Mouse (Mus musculus) liver, embryonic 14.5 days (tissue): ENCODE results near the gene Blnk. TPM values are rescaled to one million over a fixed set of nuclear protein-coding genes. Genes with fewer than 3 reads are reported as not detected.

ENCODE experiments used
- ATAC-seq: fragments of 200-750 bp; cut with Nextera tagmentation; 2 replicates; pipeline ENCODE4 v1.8.0; 2017; ENCODE audit warnings: moderate number of reproducible peaks, mild to moderate bottlenecking, moderate library complexity; ENCODE audit not compliant: insufficient read depth
- DNase-seq, 3 experiments: peaks; one replicate each; pipeline ENCODE4 v3.0.0-alpha.2; 2012 to 2013; ENCODE audit warnings: low read depth in 3 of 3, low spot score in 3 of 3
- H3K27ac ChIP-seq: fragments of 300-500 bp; sonication (generic); 2 replicates; pipeline ENCODE4 v1.5.1; 2014; ENCODE audit warnings: moderate library complexity, mild to moderate bottlenecking, control low read depth, inconsistent platforms
- H3K27me3 ChIP-seq: fragments of 300-500 bp; sonication (generic); 2 replicates; pipeline ENCODE4 v1.6.1; 2014; ENCODE audit warnings: mild to moderate bottlenecking, low read length, moderate library complexity; ENCODE audit not compliant: control insufficient read depth, insufficient read depth
- H3K36me3 ChIP-seq: fragments of 300-500 bp; sonication (generic); replicated peaks from 2 replicates; pipeline ENCODE4 v1.6.1; 2014; ENCODE audit warnings: low read depth; ENCODE audit not compliant: control insufficient read depth, insufficient read depth
- H3K4me1 ChIP-seq, 2 experiments: fragments of 200-500 bp in 1 of 2; fragments of 300-500 bp in 1 of 2; sonication (generic) in 1 of 2; replicated peaks; 2 replicates each; pipeline ENCODE4 v1.6.1; 2012 to 2014; ENCODE audit warnings: antibody characterized with exemption in 1 of 2, inconsistent platforms in 1 of 2, low read length in 1 of 2; ENCODE audit not compliant: control insufficient read depth in 2 of 2, insufficient read depth in 2 of 2
- H3K4me2 ChIP-seq: fragments of 300-500 bp; sonication (generic); 2 replicates; pipeline ENCODE4 v1.6.1; 2014; ENCODE audit warnings: low read depth, mild to moderate bottlenecking, control low read depth, moderate library complexity
- H3K4me3 ChIP-seq, 2 experiments: fragments of 200-500 bp in 1 of 2; fragments of 300-500 bp in 1 of 2; sonication (generic) in 1 of 2; 2 replicates each; pipeline ENCODE4 v1.5.1; 2012 to 2014; ENCODE audit warnings: low read depth in 2 of 2, low read length in 2 of 2, mild to moderate bottlenecking in 2 of 2, control low read depth in 1 of 2, inconsistent platforms in 1 of 2, moderate library complexity in 1 of 2; ENCODE audit not compliant: insufficient read depth in 1 of 2
- H3K9ac ChIP-seq: fragments of 300-500 bp; sonication (generic); replicated peaks from 2 replicates; pipeline ENCODE4 v1.6.1; 2014; ENCODE audit warnings: mild to moderate bottlenecking, control low read depth, moderate library complexity
- H3K9me3 ChIP-seq: fragments of 300-500 bp; sonication (generic); 2 replicates; pipeline ENCODE4 v1.6.1; 2016; ENCODE audit warnings: low read length, mixed read lengths; ENCODE audit not compliant: control insufficient read depth
- CTCF ChIP-seq: IDR thresholded peaks from 2 replicates; pipeline ENCODE4 v1.5.1; 2016; ENCODE audit warnings: antibody characterized with exemption, low read depth, control low read depth
- EP300 ChIP-seq: IDR thresholded peaks from 2 replicates; pipeline ENCODE4 v1.6.1; 2016; ENCODE audit warnings: antibody characterized with exemption, low read depth
- WGBS: fragments of 180-500 bp; shearing (Covaris S2); extraction: QIAGEN DNeasy Blood & Tissue Kit; methylation state at CpG from one replicate; pipeline ENCODE4 v1.1.7; 2014; ENCODE audit not compliant: insufficient replicate concordance; 5-methylcytosine and 5-hydroxymethylcytosine counted together
- polyA plus RNA-seq, 2 experiments: library from polyadenylated mRNA; depleted of rRNA in 1 of 2; stranded (reverse) in 1 of 2; unstranded in 1 of 2; fragments of >200 nt; fragmentation: Nextera tagmentation in 1 of 2; extraction: Ambion mirVana in 1 of 2; gene quantifications; 2 replicates each; pipeline versions ENCODE4 v1.2.1 to v1.2.3; 2012 to 2014

Gene Blnk
- polyA plus RNA-seq, 2 experiments: 0.45 to 0.71 TPM

DNA sequence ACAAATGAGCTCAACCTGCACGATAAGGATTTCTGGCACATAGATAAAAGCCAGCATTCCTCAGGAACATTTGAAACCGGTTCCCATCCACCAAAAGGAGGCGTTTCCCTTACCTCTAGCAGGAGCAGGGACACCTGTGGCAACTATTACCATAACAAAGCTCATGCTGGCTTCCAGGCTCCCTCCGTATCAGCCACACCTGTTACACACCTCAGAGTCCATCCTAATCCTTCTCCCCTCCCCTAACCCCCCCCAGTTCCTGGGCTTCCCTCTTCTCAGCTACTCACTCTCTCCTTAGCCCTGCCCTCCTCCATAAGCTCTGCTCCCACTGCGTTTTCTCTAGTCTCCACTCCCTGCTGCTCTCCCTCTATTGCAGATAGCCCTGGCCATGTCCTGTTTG, 19.3 kb upstream of the Blnk start:
- ATAC-seq (no peak), DNase-seq (no peak)
- TF ChIP-seq CTCF: no peak
- TF ChIP-seq EP300: no peak
- 8% methylated on average over 5 of the region's 5 CpGs for WGBS
- no peak overlapping the region for H3K4me2 ChIP-seq
- H3K36me3 ChIP-seq: no peaks in the 10 kb centered on the region
- no peak overlapping the region for H3K27ac ChIP-seq
- no peaks in the 10 kb centered on the region; the same call in 1 of the 2 replicates for H3K27me3 ChIP-seq
- peaks cover 0 to 3% of the 10 kb centered on the region in 2 experiments; a peak in 1 of 4 replicates for H3K4me1 ChIP-seq
- no peaks in the 10 kb centered on the region for H3K9me3 ChIP-seq
- no peak overlapping the region for H3K4me3 ChIP-seq
- no peak overlapping the region for H3K9ac ChIP-seq

DNA sequence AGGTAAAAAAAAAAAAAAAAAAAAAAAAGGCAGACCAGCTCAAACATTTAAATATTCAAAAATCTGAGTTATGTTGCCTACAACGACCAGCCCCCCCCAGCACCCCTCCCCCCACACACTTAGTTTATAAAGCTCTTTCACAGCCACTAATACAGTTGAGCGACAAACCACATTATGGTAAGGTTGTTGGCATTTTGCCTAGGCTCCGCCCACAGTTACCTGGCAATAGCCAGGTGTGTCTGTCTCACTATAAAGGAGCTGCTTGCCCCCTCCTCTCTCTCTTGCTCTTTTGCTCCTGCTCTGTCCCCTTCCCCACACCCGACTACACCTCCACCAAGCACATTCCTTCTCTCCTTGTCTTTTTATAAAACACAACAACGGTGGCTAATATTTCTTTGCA, 17.3 kb upstream of the Blnk start:
- TF ChIP-seq CTCF (no peak), EP300 (no peak)
- no peak overlapping the region for H3K9ac ChIP-seq
- H3K4me2 ChIP-seq: no peak overlapping the region
- H3K27ac ChIP-seq: no peak overlapping the region
- DNase-seq (no peak), ATAC-seq (no peak)
- 36% methylated on average over 5 of the region's 5 CpGs for WGBS
- no peak overlapping the region for H3K4me3 ChIP-seq
- no peaks in the 10 kb centered on the region for H3K9me3 ChIP-seq
- peaks cover 0 to 3% of the 10 kb centered on the region in 2 experiments; a peak in 1 of 4 replicates for H3K4me1 ChIP-seq
- no peaks in the 10 kb centered on the region for H3K36me3 ChIP-seq
- H3K27me3 ChIP-seq: no peaks in the 10 kb centered on the region; the same call in 1 of the 2 replicates

DNA sequence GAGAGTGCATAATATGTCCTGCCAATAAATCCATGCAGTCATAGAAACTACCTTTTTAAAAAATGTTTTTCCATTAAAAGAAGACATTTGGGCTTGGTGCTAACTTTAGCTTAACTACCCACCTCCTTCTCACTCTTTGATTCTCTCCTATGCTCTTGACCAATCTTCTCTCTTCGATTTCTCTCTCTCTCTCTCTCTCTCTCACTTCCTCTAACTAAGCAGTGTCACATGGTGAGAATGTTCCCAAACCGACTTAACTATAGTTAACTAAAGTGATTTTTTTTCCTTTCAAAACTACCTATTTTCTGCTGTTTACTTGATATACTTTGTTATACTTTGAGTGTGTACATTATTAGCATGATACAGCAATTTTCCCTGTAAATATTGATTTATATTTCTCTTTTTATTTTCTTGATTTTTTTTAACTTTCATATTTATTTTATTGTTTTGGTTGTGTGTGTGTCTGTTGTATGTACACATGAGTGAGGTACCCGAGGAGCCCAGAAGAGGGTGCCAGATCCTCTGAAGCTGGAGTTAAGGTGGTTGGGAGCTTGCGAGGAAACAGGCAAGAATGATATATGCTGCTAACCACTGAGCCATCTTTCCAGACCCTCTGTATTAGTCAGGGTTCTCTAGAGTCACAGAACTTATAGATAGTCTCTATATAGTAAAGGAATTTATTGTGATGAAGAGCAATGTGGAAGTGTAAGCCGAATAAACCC, 14.5 kb upstream of the Blnk start:
- no peak for DNase-seq
- Histone ChIP-seq H3K36me3 (no peaks in the 10 kb centered on the region), H3K9ac (no peak overlapping the region), H3K27me3 (no peaks in the 10 kb centered on the region; the same call in 1 of the 2 replicates), H3K4me3 (no peak overlapping the region), H3K4me1 (no peaks in the 10 kb centered on the region), H3K27ac (no peak overlapping the region), H3K4me2 (no peak overlapping the region), H3K9me3 (no peaks in the 10 kb centered on the region)
- WGBS: 59% methylated on average over 5 of the region's 5 CpGs
- no peak for ATAC-seq
- TF ChIP-seq CTCF: no peak
- TF ChIP-seq EP300: no peak

DNA sequence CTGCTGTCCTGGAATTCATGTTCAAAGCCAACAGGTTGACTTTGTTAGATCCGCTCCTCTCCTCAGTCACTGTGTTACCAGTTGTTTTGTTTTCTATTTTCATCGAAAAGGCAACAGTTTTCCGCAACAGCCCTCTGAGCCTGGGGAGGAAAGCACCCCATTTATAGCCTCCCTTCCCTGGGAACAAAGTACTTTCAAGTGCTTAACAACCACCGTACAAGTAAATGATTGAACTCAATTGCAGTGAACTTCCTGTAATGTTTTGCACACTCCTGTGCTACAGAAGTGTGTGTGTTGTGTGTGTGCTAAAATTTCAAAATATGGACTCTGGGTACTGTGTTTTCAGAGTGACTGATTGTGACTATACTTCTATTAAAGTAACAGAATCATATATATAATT, 13.4 kb upstream of the Blnk start:
- ATAC-seq (no peak), DNase-seq (no peak)
- no peak overlapping the region for H3K9ac ChIP-seq
- no peak overlapping the region for H3K27ac ChIP-seq
- H3K4me3 ChIP-seq: no peak overlapping the region
- no peaks in the 10 kb centered on the region for H3K9me3 ChIP-seq
- no peaks in the 10 kb centered on the region for H3K27me3 ChIP-seq
- H3K36me3 ChIP-seq: no peaks in the 10 kb centered on the region
- 61% methylated on average over 4 of the region's 4 CpGs for WGBS
- no peak overlapping the region for H3K4me2 ChIP-seq
- no peaks in the 10 kb centered on the region for H3K4me1 ChIP-seq
- no peak for TF ChIP-seq EP300
- no peak for TF ChIP-seq CTCF

DNA sequence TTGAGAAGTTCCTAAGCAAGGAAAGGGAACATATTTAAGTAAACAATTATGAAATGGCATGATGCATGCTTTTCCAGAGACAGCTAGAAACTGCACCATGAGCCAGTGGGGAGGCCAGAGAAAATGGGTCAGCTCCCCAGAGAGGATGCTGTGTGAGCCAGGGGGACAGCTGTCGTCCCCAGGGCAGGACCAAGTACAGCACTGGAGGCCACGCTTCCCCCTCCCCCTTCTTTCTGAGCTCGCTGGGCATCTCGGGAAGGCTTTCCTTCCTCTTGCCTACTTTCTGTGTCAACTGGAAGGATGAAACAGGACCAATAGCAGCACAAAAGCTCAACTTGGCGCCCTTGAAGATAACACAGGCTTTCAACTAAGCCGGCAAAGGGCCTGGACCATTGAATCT, 13.0 kb upstream of the Blnk start:
- H3K4me1 ChIP-seq: no peaks in the 10 kb centered on the region
- DNase-seq (no peak), ATAC-seq (no peak)
- no peaks in the 10 kb centered on the region for H3K27me3 ChIP-seq
- no peak overlapping the region for H3K4me2 ChIP-seq
- H3K27ac ChIP-seq: no peak overlapping the region
- H3K4me3 ChIP-seq: no peak overlapping the region
- WGBS: 22% methylated on average over 6 of the region's 6 CpGs
- H3K9me3 ChIP-seq: no peaks in the 10 kb centered on the region
- TF ChIP-seq CTCF: no peak
- no peak for TF ChIP-seq EP300
- H3K36me3 ChIP-seq: no peaks in the 10 kb centered on the region
- no peak overlapping the region for H3K9ac ChIP-seq
